8 mouse cellular contexts compared by ENCODE assay signal in the genomic region with DNA sequence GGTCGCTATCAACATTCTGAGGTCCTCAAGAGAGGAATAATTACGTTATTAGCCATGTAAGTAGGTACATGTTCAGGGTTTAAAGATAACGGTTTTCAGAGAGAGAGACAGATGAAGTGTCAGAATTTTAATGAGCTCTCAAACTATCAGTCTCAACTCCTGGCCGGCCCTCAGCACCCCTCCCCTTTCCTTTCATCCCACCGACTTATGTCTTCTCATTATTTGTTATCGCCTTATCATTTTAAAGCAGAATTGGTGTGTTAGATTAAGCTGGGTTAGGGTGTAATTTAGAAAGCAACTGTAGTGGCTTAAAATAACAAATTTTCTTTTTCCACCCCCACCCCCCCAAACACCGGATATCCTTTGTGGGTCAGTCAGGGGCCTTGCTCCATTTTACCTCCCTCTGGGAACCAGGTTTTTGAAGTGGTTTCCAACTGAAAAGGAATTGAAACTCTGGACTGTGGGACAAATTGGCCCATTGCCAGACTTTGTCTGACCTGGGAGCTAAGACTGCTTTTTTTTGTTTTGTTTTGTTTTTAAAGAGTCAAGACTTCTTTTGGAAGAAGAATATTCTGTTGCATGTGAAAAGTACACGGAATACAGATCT.
A peak's percentile ranks its signal among the peaks of the same experiment; 100 is the strongest.
DNase-seq lines count a peak whose midpoint lies in the region; ATAC-seq and TF ChIP-seq lines count a peak whose summit lies in the region.
"Had no signal": no experiment of that assay in that cellular context is flagged by ENCODE, and none has a peak within 500 bp of the region (broad histone marks: within the 10 kb centered on the region; RNA-seq: fewer than 3 reads in every experiment).

No protein-coding gene starts in this region.

- TF ChIP-seq CTCF in heart, postnatal 0 days (IDR thresholded peaks at IDR 0.05; ENCODE audit: low read depth): no peak

- no peak for TF ChIP-seq EP300 in heart, postnatal 0 days (IDR thresholded peaks at IDR 0.05; ENCODE audit: low read depth)

- 21% methylated on average over 8 of the region's 8 CpGs for WGBS in lung, embryonic 15.5 days
- 43% methylated on average over 8 of the region's 8 CpGs for WGBS in forebrain, embryonic 13.5 days
- 16% methylated on average over 8 of the region's 8 CpGs for WGBS in heart, postnatal 0 days
- 18% methylated on average over 8 of the region's 8 CpGs for WGBS in liver, embryonic 16.5 days (ENCODE audit: insufficient replicate concordance)
- 76% methylated on average over 8 of the region's 8 CpGs for WGBS in midbrain, embryonic 10.5 days

- H3K9ac ChIP-seq in lung, embryonic 15.5 days: no peak overlapping the region
- no peak overlapping the region for H3K9ac ChIP-seq in forebrain, embryonic 13.5 days
- no peak overlapping the region for H3K9ac ChIP-seq in heart, postnatal 0 days (replicated peaks; ENCODE audit: low read depth, low read length)
- no peak overlapping the region for H3K9ac ChIP-seq in liver, embryonic 16.5 days (ENCODE audit: low read depth, low read length)

- H3K4me3 ChIP-seq in lung, embryonic 15.5 days: no peak overlapping the region
- no peak overlapping the region for H3K4me3 ChIP-seq in forebrain, embryonic 13.5 days
- H3K4me3 ChIP-seq in heart, postnatal 0 days (ENCODE audit: low read depth, low read length): 0 out of 2 replicates have a peak overlapping the region, but pooled peaks have one; percentile 2
- no peak overlapping the region for H3K4me3 ChIP-seq in liver, embryonic 16.5 days (ENCODE audit: low read depth, low read length)
- H3K4me3 ChIP-seq in midbrain, embryonic 10.5 days: no peak overlapping the region

- no peaks in the 10 kb centered on the region for H3K36me3 ChIP-seq in lung, embryonic 15.5 days
- no peaks in the 10 kb centered on the region for H3K36me3 ChIP-seq in forebrain, embryonic 13.5 days (ENCODE audit: poor library complexity, severe bottlenecking)
- H3K36me3 ChIP-seq in heart, postnatal 0 days (replicated peaks; ENCODE audit: control insufficient read depth, insufficient read depth, low read length): no peaks in the 10 kb centered on the region
- H3K36me3 ChIP-seq in liver, embryonic 16.5 days (ENCODE audit: control insufficient read depth, insufficient read depth): no peaks in the 10 kb centered on the region
- H3K36me3 ChIP-seq in midbrain, embryonic 10.5 days: no peaks in the 10 kb centered on the region

- 0 out of 2 replicates have a peak overlapping the region, but pooled peaks have one; percentile 43 for H3K4me2 ChIP-seq in lung, embryonic 15.5 days
- no peak overlapping the region for H3K4me2 ChIP-seq in forebrain, embryonic 13.5 days
- peak overlapping the region; percentile 23; the same call in 1 of the 2 replicates for H3K4me2 ChIP-seq in heart, postnatal 0 days (ENCODE audit: low read depth, low read length)
- H3K4me2 ChIP-seq in liver, embryonic 16.5 days (ENCODE audit: low read depth, low read length): no peak overlapping the region

- H3K27ac ChIP-seq in lung, embryonic 15.5 days: peak overlapping the region; percentile 82; the same call in 1 of the 2 replicates
- H3K27ac ChIP-seq in forebrain, embryonic 13.5 days: no peak overlapping the region
- peak overlapping the region; percentile 77 for H3K27ac ChIP-seq in heart, postnatal 0 days (ENCODE audit: low read depth)
- no peak overlapping the region for H3K27ac ChIP-seq in liver, embryonic 16.5 days (ENCODE audit: low read length)
- H3K27ac ChIP-seq in midbrain, embryonic 10.5 days (replicated peaks): no peak overlapping the region
- H3K27ac ChIP-seq: macrophage had no signal

- no peaks in the 10 kb centered on the region for H3K27me3 ChIP-seq in lung, embryonic 15.5 days
- H3K27me3 ChIP-seq in forebrain, embryonic 13.5 days: no peaks in the 10 kb centered on the region
- no peaks in the 10 kb centered on the region for H3K27me3 ChIP-seq in heart, postnatal 0 days (ENCODE audit: control insufficient read depth, insufficient read depth, low read length)
- no peaks in the 10 kb centered on the region for H3K27me3 ChIP-seq in liver, embryonic 16.5 days (ENCODE audit: control insufficient read depth, insufficient read depth, low read depth, low read length)
- no peaks in the 10 kb centered on the region for H3K27me3 ChIP-seq in midbrain, embryonic 10.5 days (ENCODE audit: low read depth, poor library complexity, severe bottlenecking)

- H3K4me1 ChIP-seq in lung, embryonic 15.5 days: peaks cover 20% of the 10 kb centered on the region
- H3K4me1 ChIP-seq in forebrain, embryonic 13.5 days: peaks cover 3% of the 10 kb centered on the region; the same call in 1 of the 2 replicates
- H3K4me1 ChIP-seq in heart, postnatal 0 days (ENCODE audit: control insufficient read depth, insufficient read depth): peaks cover 23% of the 10 kb centered on the region
- H3K4me1 ChIP-seq in liver, embryonic 16.5 days (ENCODE audit: control insufficient read depth, low read depth, low read length): peaks cover 4% of the 10 kb centered on the region; the same call in 1 of the 2 replicates
- no peaks in the 10 kb centered on the region for H3K4me1 ChIP-seq in midbrain, embryonic 10.5 days

- H3K9me3 ChIP-seq in lung, embryonic 15.5 days: no peaks in the 10 kb centered on the region
- no peaks in the 10 kb centered on the region for H3K9me3 ChIP-seq in forebrain, embryonic 13.5 days (replicated peaks)
- H3K9me3 ChIP-seq in heart, postnatal 0 days (replicated peaks; ENCODE audit: control insufficient read depth, low read length): no peaks in the 10 kb centered on the region
- no peaks in the 10 kb centered on the region for H3K9me3 ChIP-seq in liver, embryonic 16.5 days (replicated peaks; ENCODE audit: control insufficient read depth, low read length)
- no peaks in the 10 kb centered on the region for H3K9me3 ChIP-seq in midbrain, embryonic 10.5 days (replicated peaks)

- peak; percentile 50; the same call in 1 of the 2 replicates for ATAC-seq in lung, embryonic 15.5 days (ENCODE audit: borderline replicate concordance, extremely low read depth, low FRiP score, low TSS enrichment)
- ATAC-seq in forebrain, embryonic 13.5 days: peak; percentile 24; the same call in 1 of the 2 replicates
- ATAC-seq in heart, postnatal 0 days (ENCODE audit: insufficient read depth, low read depth): 0 out of 2 replicates have a peak, but pooled peaks have one; percentile 24
- ATAC-seq in liver, embryonic 16.5 days (ENCODE audit: low read depth): 0 out of 2 replicates have a peak, but pooled peaks have one; percentile 45

- DNase-seq in lung, postnatal 36 days: no peak
- peak; percentile 50 for DNase-seq in heart, postnatal 0 days (ENCODE audit: low spot score)
- DNase-seq in urinary bladder, postnatal 4 days (ENCODE audit: low spot score in 2 of 2): no peak
- DNase-seq in midbrain, embryonic 10.5 days (ENCODE audit: low spot score): no peak

Comparison
In these comparisons a context has a peak if more than half of its experiments do, and no peak if none do; other contexts are left out.
1. H3K27ac ChIP-seq: peak in lung, embryonic 15.5 days (single experiment) and heart, postnatal 0 days (single experiment); none in forebrain, embryonic 13.5 days (single experiment), liver, embryonic 16.5 days (single experiment) and midbrain, embryonic 10.5 days (single experiment).
2. H3K4me2 ChIP-seq: peak in lung, embryonic 15.5 days (single experiment) and heart, postnatal 0 days (single experiment); none in forebrain, embryonic 13.5 days (single experiment) and liver, embryonic 16.5 days (single experiment).
3. Peak in every context shown above with its lines, with median percentiles within 50 percentile points of each other: ATAC-seq.